Mouse (Mus musculus) neural tube, embryonic 12.5 days (tissue): ENCODE data around the gene Ppara. TPM values are rescaled to one million over a fixed set of nuclear protein-coding genes. Genes with fewer than 3 reads are reported as not detected.
"Not testable (repeated sequence)": the region's sequence is repeated elsewhere in the genome, so short reads cannot be mapped to it uniquely, and the experiment has no call there.

ENCODE experiments used
- ATAC-seq: fragments of 200-750 bp; cut with Nextera tagmentation; 2 replicates; pipeline ENCODE4 v1.8.0; 2017; ENCODE audit warnings: low read depth, mild to moderate bottlenecking, moderate TSS enrichment, moderate library complexity; ENCODE audit not compliant: low FRiP score
- H3K27ac ChIP-seq: fragments of 300-500 bp; sonication (generic); 2 replicates; pipeline ENCODE4 v1.5.1; 2016
- H3K27me3 ChIP-seq: fragments of 300-500 bp; sonication (generic); replicated peaks from 2 replicates; pipeline ENCODE4 v1.6.1; 2016; ENCODE audit warnings: mild to moderate bottlenecking
- H3K36me3 ChIP-seq: fragments of 300-500 bp; sonication (generic); 2 replicates; pipeline ENCODE4 v1.6.1; 2016; ENCODE audit warnings: mild to moderate bottlenecking
- H3K4me1 ChIP-seq: fragments of 300-500 bp; sonication (generic); 2 replicates; pipeline ENCODE4 v1.6.1; 2016
- H3K4me2 ChIP-seq: fragments of 300-500 bp; sonication (generic); replicated peaks from 2 replicates; pipeline ENCODE4 v1.6.1; 2016; ENCODE audit warnings: mild to moderate bottlenecking
- H3K4me3 ChIP-seq: fragments of 300-500 bp; sonication (generic); 2 replicates; pipeline ENCODE4 v1.5.1; 2016
- H3K9ac ChIP-seq: fragments of 300-500 bp; sonication (generic); 2 replicates; pipeline ENCODE4 v1.6.1; 2016; ENCODE audit warnings: mild to moderate bottlenecking
- H3K9me3 ChIP-seq: fragments of 300-500 bp; sonication (generic); 2 replicates; pipeline ENCODE4 v1.6.1; 2016; ENCODE audit warnings: mild to moderate bottlenecking
- whole genome bisulfite sequencing: fragments of 180-500 bp; shearing (Covaris S2); methylation state at CpG from one replicate; pipeline ENCODE4 v1.1.7; 2016; 5-methylcytosine and 5-hydroxymethylcytosine counted together
- polyA plus RNA-seq: library from polyadenylated mRNA; unstranded; fragments of >200 nt; fragmentation: Nextera tagmentation; extraction: Ambion mirVana; gene quantifications from 2 replicates; pipeline ENCODE4 v1.2.1, GENCODE M21; 2016

Gene Ppara
- polyA plus RNA-seq, 1 experiment from 2014 or later = 1.1 TPM

DNA sequence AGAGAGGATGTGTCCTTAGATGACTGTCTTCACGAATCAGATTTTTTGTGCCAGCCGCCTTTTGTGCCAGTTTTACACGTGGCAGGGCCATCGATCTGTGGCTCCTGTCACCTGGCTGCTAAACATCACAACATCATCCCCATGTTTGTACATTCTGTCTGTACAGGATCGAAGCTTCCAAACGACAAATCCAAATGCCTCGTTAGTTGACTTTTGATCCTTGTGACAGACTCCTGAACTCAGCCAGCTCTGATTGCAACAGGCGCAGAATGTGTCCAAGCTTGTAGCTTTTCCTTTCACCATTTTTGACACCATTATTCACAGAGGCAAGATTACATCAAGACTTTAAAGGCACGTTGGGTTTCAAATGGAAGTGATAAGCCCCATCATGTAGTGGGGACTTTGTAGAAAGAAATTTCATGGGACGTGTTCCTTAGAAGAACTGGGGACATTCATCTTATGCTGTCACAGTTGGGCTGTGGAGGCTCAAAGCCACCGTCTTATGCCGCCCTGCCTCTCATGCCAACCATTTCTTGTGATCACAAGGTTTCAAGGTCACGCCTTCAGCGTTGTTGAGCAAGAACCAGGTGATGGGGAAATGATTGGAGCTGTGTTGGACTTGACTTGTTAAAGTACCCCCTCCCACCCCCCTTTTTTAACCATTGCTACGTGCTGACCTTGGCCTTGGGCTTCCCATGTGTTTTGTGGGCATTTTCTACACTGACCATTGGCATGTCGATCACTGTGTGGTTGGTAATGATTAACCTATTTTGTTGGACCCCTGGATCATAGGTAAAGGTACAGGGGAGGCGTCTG, 36.7 kb downstream of the Ppara start:
- ATAC-seq = no peak
- Histone ChIP-seq H3K9ac (no peak overlapping the region), H3K4me1 (no peaks in the 10 kb centered on the region), H3K4me2 (no peak overlapping the region), H3K27me3 (no peaks in the 10 kb centered on the region), H3K36me3 (no peaks in the 10 kb centered on the region), H3K4me3 (no peak overlapping the region), H3K9me3 (no peaks in the 10 kb centered on the region), H3K27ac (no peak overlapping the region)
- WGBS = 91% methylated on average over 17 of the region's 17 CpGs

DNA sequence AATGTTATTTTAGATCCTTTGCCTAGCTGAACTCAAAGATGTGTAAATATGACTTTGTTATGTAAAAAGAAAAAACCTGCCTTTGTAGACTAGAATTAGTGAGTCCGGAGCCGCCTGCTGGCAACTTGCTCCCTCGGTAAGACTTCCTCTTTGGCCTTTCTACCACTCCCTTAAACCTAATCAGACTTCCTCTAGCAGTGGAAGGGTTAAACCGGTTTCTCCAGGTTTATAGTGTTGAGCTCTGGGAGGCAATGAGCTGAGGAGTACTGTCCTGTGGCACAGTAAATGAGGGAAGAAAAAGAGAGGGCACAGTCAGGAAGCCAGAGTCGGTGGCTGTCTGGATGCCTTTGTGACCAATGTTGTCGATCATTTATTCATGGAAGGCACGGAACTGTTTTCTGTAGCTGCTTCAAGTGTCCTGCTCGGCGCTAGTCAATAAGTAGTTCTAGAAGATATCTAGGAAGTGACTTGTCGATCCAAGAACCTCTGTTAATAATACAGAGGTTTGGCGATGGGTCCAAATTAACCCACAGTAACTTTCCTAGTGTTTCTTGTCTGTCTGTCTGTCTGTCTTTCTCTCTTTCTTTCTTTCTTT, 37.5 kb downstream of the Ppara start:
- Histone ChIP-seq H3K27ac (no peak overlapping the region), H3K4me2 (no peak overlapping the region), H3K9me3 (no peaks in the 10 kb centered on the region), H3K36me3 (no peaks in the 10 kb centered on the region), H3K4me3 (no peak overlapping the region), H3K4me1 (no peaks in the 10 kb centered on the region), H3K27me3 (no peaks in the 10 kb centered on the region), H3K9ac (no peak overlapping the region)
- 74% methylated on average over 11 of the region's 11 CpGs for WGBS
- ATAC-seq = no peak

DNA sequence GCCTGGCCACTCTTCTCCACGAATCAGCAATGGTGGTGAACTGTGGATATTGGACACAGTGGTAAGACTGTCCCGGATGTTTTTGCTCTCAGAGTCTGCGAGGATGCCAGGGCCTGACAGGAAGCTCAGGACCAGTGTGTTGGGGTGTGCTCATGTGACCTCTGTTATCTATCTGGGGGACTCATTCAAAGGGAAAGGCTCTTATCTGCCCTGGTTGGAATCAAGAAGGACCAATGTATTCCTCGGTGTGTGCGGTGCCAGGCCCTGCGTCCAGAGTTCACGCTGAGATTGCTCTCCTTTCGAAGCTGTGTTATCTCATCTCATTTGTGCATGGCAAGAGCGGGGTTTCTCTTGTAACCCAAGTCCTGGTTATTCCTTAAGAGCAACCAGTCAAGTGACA, 39.6 kb downstream of the Ppara start:
- ATAC-seq = no peak
- H3K36me3 ChIP-seq = no peaks in the 10 kb centered on the region
- H3K4me2 ChIP-seq = no peak overlapping the region
- no peak overlapping the region for H3K9ac ChIP-seq
- H3K27me3 ChIP-seq = no peaks in the 10 kb centered on the region
- no peak overlapping the region for H3K4me3 ChIP-seq
- WGBS = 92% methylated on average over 9 of the region's 9 CpGs
- H3K4me1 ChIP-seq = no peaks in the 10 kb centered on the region
- no peaks in the 10 kb centered on the region for H3K9me3 ChIP-seq
- no peak overlapping the region for H3K27ac ChIP-seq

DNA sequence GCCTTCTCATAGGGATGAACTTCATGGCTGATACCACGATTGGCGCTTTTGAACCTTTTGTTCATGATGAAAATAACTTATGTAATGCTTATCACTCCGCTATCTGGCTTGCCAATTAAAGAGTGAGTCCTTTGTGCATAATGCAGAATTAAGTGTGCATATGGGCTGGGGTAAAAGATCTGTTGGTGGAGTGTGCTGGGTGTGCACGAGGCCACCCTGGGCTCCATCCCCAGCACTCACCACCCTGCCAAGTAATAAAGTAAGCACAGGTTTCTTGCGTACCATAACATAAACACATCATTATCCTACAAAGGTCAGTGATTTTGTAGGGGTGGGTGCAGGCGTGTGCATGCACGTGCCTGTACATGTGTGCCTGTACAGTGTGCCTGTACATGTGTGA, 40.2 kb downstream of the Ppara start:
- H3K36me3 ChIP-seq = no peaks in the 10 kb centered on the region
- H3K4me2 ChIP-seq = no peak overlapping the region
- H3K4me3 ChIP-seq = no peak overlapping the region
- 89% methylated on average over 7 of the region's 7 CpGs for WGBS
- H3K9ac ChIP-seq = no peak overlapping the region
- H3K27me3 ChIP-seq = no peaks in the 10 kb centered on the region
- ATAC-seq = no peak
- H3K9me3 ChIP-seq = no peaks in the 10 kb centered on the region
- H3K27ac ChIP-seq = no peak overlapping the region
- no peaks in the 10 kb centered on the region for H3K4me1 ChIP-seq

DNA sequence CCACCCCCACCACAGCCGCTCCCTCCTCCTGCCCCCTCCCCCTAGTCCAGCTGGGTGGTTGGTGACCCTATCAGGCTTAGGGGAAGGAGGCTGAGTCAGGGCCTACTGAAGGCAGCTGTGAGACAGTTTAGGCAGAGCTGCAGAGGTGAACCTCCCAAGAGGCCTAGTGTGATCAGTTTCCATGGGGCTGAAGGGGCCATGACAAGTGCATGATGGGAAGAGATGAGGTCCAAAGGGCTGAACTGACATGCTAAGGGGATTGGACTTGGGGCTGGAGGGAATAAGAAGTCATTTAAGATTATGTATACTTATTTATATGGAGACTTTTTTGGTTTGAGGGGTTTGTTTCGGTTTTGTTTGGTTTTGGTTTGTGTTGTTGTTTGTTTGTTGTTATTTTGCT, 41.5 kb downstream of the Ppara start:
- H3K4me2 ChIP-seq = no peak overlapping the region
- no peak overlapping the region for H3K9ac ChIP-seq
- no peak for ATAC-seq
- H3K27ac ChIP-seq = no peak overlapping the region
- H3K36me3 ChIP-seq = no peaks in the 10 kb centered on the region
- no peaks in the 10 kb centered on the region for H3K27me3 ChIP-seq
- 67% methylated on average over 2 of the region's 2 CpGs for WGBS
- H3K4me1 ChIP-seq = no peaks in the 10 kb centered on the region
- no peaks in the 10 kb centered on the region for H3K9me3 ChIP-seq
- H3K4me3 ChIP-seq = no peak overlapping the region

DNA sequence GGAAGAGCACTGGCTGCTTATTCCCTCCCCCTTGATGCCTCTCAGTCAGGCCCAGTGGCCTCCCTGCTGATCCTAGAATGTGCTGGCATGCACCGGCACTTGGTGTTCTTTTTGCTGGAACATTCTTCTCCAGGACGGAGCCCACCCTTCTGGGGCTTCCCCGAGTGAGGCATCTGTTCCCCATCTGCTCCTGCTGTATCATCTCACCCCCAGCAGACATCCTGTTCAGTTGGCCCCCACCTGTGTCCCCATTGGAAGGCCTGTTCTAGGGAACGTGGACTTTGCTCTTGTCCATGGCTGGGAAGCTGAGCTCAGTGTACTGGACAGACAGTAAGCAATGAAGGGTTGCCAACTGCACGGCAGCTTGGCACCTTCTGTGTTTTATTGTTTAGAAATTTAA, 42.0 kb downstream of the Ppara start:
- H3K4me2 ChIP-seq = no peak overlapping the region
- H3K27me3 ChIP-seq = no peaks in the 10 kb centered on the region
- no peak overlapping the region for H3K9ac ChIP-seq
- no peaks in the 10 kb centered on the region for H3K36me3 ChIP-seq
- no peaks in the 10 kb centered on the region for H3K4me1 ChIP-seq
- H3K27ac ChIP-seq = no peak overlapping the region
- no peaks in the 10 kb centered on the region for H3K9me3 ChIP-seq
- WGBS = 79% methylated on average over 5 of the region's 5 CpGs
- H3K4me3 ChIP-seq = no peak overlapping the region
- no peak for ATAC-seq

DNA sequence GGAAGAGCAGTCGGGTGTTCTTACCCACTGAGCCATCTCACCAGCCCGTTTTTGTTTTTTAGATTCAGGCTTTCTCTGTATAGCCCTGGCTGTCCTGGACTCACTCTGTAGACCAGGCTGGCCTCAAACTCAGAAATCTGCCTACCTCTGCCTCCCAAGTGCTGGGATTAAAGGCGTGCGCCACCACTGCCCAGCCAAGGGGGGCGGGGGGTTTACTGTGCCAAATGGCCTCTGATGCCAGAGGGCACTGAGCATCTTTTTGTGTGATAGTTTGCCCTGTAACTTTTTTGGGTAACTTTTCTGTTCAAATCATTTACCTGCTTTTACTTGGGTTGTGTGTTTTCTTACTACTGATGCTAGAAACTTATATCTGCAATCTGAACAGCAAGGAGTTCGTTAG, 44.1 kb downstream of the Ppara start:
- WGBS = 93% methylated on average over 6 of the region's 6 CpGs
- ATAC-seq, H3K9ac ChIP-seq, H3K27ac ChIP-seq, H3K4me2 ChIP-seq, H3K4me1 ChIP-seq, H3K9me3 ChIP-seq, H3K4me3 ChIP-seq, H3K27me3 ChIP-seq, H3K36me3 ChIP-seq: not testable (repeated sequence)

DNA sequence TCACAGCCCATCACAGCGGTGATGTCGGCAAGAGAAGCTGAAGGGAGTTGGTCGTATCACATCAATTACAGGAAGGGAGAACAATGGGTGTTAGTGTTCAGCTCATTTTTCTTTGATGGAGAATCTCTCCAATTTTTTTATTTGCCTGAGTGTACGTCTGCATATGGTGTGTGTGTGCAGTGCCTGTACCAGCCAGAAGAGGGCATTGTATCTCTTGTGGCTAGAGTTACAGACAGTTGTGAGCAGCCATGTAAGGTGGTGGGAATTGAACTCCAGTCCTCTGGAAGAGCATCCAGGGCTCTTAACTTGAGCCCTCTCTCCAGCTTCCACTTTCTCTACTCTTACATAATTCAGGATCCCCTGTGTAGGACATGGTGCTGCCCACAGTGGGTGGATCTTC, 48.4 kb downstream of the Ppara start:
- H3K4me2 ChIP-seq = no peak overlapping the region
- no peak overlapping the region for H3K9ac ChIP-seq
- no peak overlapping the region for H3K27ac ChIP-seq
- H3K4me3 ChIP-seq = no peak overlapping the region
- no peak for ATAC-seq
- no peaks in the 10 kb centered on the region for H3K9me3 ChIP-seq
- WGBS = 91% methylated on average over 4 of the region's 4 CpGs
- H3K27me3 ChIP-seq = no peaks in the 10 kb centered on the region
- no peaks in the 10 kb centered on the region for H3K36me3 ChIP-seq
- no peaks in the 10 kb centered on the region for H3K4me1 ChIP-seq

DNA sequence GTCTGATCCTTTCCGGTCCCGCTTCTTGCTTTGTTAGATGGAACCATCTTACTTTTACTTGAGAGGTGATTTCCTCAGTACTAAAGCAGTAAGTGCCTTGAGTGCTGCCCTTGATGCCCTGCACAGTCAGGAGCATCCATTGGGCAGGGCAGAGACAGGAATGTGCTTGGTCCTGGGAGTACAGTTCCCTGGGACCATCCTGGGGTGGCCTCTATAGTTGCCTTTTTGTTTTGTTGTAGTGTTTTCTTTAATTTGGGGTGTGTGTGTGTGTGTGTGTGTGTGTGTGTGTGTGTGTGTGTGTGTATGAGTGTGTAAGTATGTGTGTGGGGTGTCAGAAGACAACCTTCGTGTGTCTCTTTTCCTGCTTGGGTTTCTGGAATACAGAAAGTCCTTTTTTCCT, 49.6 kb downstream of the Ppara start:
- WGBS = 88% methylated on average over 3 of the region's 3 CpGs
- no peak overlapping the region for H3K4me2 ChIP-seq
- H3K4me3 ChIP-seq = no peak overlapping the region
- no peak overlapping the region for H3K9ac ChIP-seq
- ATAC-seq = no peak
- H3K36me3 ChIP-seq = no peaks in the 10 kb centered on the region
- no peak overlapping the region for H3K27ac ChIP-seq
- H3K9me3 ChIP-seq = no peaks in the 10 kb centered on the region
- no peaks in the 10 kb centered on the region for H3K27me3 ChIP-seq
- H3K4me1 ChIP-seq = no peaks in the 10 kb centered on the region

DNA sequence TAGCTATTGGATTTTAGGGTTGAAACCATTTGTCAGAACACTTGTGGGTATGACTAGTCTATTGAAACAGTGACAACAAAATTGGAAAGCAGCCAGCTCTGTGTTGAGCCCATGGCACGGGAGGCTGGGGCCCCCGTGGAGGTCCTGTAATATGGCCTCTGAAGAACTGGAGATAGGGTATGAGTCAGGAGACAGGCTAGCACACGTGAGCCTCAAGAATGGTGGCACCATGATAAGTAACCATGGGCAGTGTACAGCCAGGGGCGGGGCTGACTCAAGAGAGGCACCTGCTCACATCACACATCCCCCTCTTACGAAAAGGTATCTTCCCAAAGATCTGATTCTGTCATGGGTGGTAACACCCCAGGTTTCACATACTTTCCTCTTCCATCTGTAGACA, 51.9 kb downstream of the Ppara start:
- Histone ChIP-seq H3K4me1 (no peaks in the 10 kb centered on the region), H3K36me3 (no peaks in the 10 kb centered on the region), H3K4me2 (no peak overlapping the region), H3K4me3 (no peak overlapping the region), H3K9me3 (no peaks in the 10 kb centered on the region), H3K27ac (no peak overlapping the region), H3K27me3 (no peaks in the 10 kb centered on the region), H3K9ac (no peak overlapping the region)
- ATAC-seq = no peak
- WGBS = 85% methylated on average over 5 of the region's 5 CpGs

DNA sequence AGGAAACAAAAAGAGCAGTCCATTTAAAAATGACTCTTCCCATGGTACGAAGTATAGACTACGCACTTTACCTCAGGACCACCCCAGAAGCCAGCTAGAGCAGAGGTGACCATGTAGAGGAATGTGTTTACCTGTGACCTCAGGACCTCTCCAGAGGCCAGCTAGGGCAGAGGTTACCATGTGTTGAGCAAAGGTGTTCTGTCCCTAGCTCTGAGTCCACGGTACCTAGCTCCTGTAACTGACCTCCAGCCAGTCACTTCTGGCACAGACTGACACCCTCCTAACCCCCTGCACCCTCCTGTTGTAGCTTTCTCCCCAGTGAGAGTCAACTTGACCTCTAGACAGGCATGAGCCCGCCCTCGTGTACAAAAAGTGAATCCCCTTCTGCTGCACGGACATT, 52.7 kb downstream of the Ppara start:
- Histone ChIP-seq H3K27ac (no peak overlapping the region), H3K4me3 (no peak overlapping the region), H3K4me1 (no peaks in the 10 kb centered on the region), H3K36me3 (no peaks in the 10 kb centered on the region), H3K9me3 (no peaks in the 10 kb centered on the region), H3K27me3 (no peaks in the 10 kb centered on the region), H3K4me2 (no peak overlapping the region), H3K9ac (no peak overlapping the region)
- WGBS = 91% methylated on average over 6 of the region's 6 CpGs
- no peak for ATAC-seq

DNA sequence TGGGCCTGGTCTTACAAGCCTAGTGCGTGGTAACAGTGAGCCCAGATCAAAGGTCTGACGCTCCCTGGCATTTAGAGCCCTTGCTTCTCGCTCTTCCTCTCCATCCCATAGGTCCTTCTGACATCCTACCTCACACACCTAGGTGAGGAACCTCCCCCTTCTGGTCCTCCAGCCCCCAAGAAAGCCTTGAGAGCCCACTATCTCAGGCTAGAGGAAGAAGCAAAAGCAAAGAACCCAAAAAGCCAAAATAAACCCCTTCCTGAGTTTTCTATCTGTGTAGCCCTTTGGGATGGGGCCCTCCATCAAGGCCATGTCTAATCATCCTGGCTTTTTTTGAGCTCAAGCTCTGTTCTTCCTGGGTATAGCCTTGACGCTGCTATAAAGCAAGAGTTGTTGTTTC, 53.3 kb downstream of the Ppara start:
- no peak overlapping the region for H3K9ac ChIP-seq
- H3K4me2 ChIP-seq = no peak overlapping the region
- no peak overlapping the region for H3K27ac ChIP-seq
- WGBS = 88% methylated on average over 4 of the region's 4 CpGs
- ATAC-seq = no peak
- H3K27me3 ChIP-seq = no peaks in the 10 kb centered on the region
- no peaks in the 10 kb centered on the region for H3K4me1 ChIP-seq
- H3K36me3 ChIP-seq = no peaks in the 10 kb centered on the region
- H3K9me3 ChIP-seq = no peaks in the 10 kb centered on the region
- H3K4me3 ChIP-seq = no peak overlapping the region

DNA sequence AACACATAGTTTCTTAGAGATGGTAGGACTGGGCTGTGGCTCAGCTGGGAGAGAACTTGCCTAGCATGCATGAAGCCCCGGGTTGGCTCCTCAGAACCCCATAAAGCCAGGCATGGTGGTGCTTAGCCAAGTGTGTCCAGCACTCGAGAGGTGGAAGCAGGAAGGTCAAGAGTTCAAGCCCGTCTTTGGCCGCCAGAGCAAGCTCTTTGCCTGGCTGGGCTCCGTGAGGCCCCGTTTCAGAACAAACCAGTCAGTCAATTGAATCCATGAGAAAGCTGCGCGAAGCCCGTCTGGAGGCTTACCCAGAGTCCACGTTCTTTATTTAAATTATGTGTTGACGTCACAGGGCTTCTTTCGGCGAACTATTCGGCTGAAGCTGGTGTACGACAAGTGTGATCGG, 53.9 kb downstream of the Ppara start:
- ATAC-seq = no peak
- Histone ChIP-seq H3K9ac (no peak overlapping the region), H3K27me3 (no peaks in the 10 kb centered on the region), H3K36me3 (no peaks in the 10 kb centered on the region), H3K27ac (no peak overlapping the region), H3K9me3 (no peaks in the 10 kb centered on the region), H3K4me1 (no peaks in the 10 kb centered on the region), H3K4me3 (no peak overlapping the region), H3K4me2 (no peak overlapping the region)
- WGBS = 80% methylated on average over 16 of the region's 16 CpGs
